Mouse (Mus musculus) liver, adult 2 months (tissue): ENCODE measurements around the gene Ccdc63.

ENCODE experiments used
- CTCF ChIP-seq: fragments of 200-500 bp; IDR thresholded peaks from 2 replicates; pipeline ENCODE4 v1.5.1; 2011; ENCODE audit warnings: low read depth, low read length, control low read depth
- POLR2A ChIP-seq: fragments of 200-500 bp; IDR thresholded peaks from 2 replicates; pipeline ENCODE4 v1.6.1; 2011; ENCODE audit warnings: low read length, control low read depth; ENCODE audit not compliant: insufficient read depth; ENCODE audit errors: extremely low read depth

GRCm38 (mm10) chr5:122158557-122159515 lies 18.2 kb upstream of the Ccdc63 start:
- TF ChIP-seq CTCF (no peak), POLR2A (no peak)
